Mouse (Mus musculus) erythroblast, embryonic 14.5 days (primary cell): ENCODE data around the gene 2010111I01Rik.

Experiments
- GATA1 ChIP-seq: IDR thresholded peaks from 2 replicates; pipeline ENCODE4 v1.6.1; 2012; ENCODE audit warnings: low read length, inconsistent platforms, mixed read lengths
- TAL1 ChIP-seq: IDR thresholded peaks from 3 replicates; pipeline ENCODE4 v1.6.1; 2012; ENCODE audit warnings: low read length, inconsistent platforms, mixed read lengths

- TF ChIP-seq GATA1: no peak
- no peak for TF ChIP-seq TAL1
Observed at GRCm38 (mm10) chr13:63046206-63047020, 81.7 kb downstream of the 2010111I01Rik start.
